Mouse (Mus musculus): ENCODE data around the gene Prx.

Prx gene

DNA sequence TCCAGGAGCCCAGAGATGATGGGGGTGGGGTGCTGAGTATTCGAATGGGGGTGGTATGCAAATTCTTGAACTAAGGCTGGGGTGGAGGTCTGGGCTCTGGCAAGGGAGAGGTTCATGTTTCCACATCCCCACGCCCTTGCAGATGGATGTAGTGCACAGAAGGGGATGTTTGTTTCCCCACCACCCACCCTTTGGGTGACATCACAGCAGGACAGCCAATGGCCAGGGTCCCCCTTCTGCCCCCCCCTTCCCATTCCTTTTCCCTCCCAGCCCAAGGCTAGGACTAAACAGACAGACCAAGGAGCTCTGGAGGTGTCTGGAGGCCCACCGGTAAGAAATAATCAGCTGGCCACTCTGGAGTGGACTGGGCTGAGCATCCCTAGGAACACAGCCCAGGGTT is at the start of gene Prx:
Prx (plus strand) TSS at position 289 of the 400 bp plus-strand sequence.
- Histone ChIP-seq H3K36me3 (ENCODE audit: control insufficient read depth, insufficient read depth, low read length, poor library complexity, severe bottlenecking) (no peaks in the 10 kb centered on the region), H3K27me3 (ENCODE audit: control insufficient read depth, insufficient read depth, low read length, poor library complexity, severe bottlenecking) (no peaks in the 10 kb centered on the region)
- no peak for DNase-seq (ENCODE audit: low read depth, low spot score)

DNA sequence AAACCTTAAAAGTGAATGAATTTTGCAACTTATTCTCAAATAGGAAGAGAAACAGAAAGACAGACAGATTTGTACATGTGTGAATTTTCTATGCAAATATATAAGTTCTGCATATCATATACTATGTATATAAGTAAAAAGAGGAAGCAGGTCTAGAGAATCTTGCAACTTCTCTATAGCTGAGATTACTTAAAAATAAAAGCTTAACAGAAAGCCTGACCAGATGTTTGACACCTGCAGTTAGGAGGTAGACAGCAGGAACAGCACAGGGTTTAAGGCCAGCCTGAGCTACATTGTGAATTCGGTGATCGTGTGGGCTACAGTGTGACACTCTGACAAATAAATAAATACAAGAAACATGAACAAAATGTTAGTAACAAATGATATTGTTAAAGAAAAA is 47.8 kb upstream of the Prx start:
- H3K36me3 ChIP-seq (ENCODE audit: control insufficient read depth, insufficient read depth, low read length, poor library complexity, severe bottlenecking) = no peaks in the 10 kb centered on the region
- DNase-seq (ENCODE audit: low read depth, low spot score) = peak; percentile 76
- H3K27me3 ChIP-seq (ENCODE audit: control insufficient read depth, insufficient read depth, low read length, poor library complexity, severe bottlenecking) = no peaks in the 10 kb centered on the region

DNA sequence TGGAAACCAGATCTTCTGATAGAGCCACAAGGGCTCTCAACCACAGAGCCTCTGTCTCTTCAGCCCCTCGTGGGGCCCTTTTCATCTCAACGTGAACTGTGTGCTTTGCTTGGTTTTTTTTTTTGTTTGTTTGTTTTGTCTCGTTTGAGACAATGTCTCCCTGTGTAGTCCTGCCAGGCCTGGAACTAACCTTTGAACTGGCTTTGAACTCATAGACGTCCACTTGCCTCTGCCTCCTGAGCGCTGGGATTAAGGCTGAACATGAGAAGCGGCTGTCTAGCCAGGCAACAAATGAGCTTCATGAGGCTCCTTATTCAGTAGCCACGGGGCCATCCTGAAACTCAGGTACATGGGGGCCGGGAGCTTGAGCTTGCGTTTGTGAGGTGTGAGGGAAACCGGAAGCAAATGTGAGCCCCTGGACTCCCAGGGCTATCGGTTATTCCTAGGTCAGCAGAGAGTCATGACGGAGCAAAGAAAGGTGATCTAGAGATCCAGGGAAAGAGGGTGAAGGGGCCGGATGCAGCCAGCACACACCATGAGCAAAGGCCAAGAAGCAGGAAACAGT is 46.8 kb upstream of the Prx start:
- H3K27me3 ChIP-seq (ENCODE audit: control insufficient read depth, insufficient read depth, low read length, poor library complexity, severe bottlenecking) = no peaks in the 10 kb centered on the region
- no peak for DNase-seq (ENCODE audit: low read depth, low spot score)
- H3K36me3 ChIP-seq (ENCODE audit: control insufficient read depth, insufficient read depth, low read length, poor library complexity, severe bottlenecking) = no peaks in the 10 kb centered on the region

DNA sequence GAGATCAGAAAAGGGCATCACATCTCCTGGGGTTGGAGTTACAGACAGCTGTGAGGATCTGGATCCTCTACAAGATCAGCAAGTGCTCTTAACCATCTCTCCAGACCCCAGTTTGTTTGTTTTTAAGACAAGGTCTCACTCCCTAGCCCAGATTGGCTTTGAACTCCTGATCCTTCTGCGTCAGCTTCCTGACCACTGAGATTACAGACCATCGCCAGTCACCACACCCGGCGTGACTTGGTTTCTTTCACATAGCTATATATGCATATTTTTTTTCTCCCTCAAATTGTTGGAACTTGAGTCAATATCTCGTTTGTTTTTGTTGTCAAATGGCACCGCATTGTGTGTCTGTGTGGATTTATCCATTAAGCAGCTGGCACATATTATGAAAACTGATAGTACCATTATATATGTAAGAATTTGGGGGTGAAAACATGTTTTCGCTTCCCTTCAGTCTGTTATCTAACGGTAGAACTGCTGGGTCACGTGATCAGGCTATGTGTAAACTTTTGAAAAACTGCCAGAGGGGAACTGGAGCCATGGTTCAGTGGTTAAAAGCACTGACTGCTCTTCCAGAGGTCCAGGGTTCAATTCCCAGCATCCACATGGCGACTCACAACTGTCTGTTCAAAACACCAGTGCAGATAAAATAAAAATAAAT is 44.5 kb upstream of the Prx start:
- Histone ChIP-seq H3K36me3 (ENCODE audit: control insufficient read depth, insufficient read depth, low read length, poor library complexity, severe bottlenecking) (peaks cover 4% of the 10 kb centered on the region; the same call in 1 of the 2 replicates), H3K27me3 (ENCODE audit: control insufficient read depth, insufficient read depth, low read length, poor library complexity, severe bottlenecking) (no peaks in the 10 kb centered on the region)
- peak; percentile 77 for DNase-seq (ENCODE audit: low read depth, low spot score)

DNA sequence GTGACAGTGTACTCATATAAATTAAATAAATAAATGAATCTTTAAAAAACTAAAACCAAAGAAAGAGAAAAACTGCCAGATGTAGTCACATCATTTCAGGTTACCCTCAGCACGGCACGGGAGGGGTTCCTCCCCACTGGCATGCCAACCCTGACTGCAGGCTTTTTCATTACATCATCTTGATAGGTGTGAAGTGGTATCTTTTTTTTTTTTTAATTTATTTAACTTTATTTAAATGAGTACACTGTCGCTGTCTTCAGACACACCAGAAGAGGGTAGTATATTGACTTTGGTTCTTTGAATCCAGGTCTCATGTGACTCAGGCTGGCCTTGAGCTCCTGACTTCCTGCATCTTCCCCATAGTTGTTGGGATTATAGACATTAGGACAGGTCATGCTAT is 43.9 kb upstream of the Prx start:
- no peak for DNase-seq (ENCODE audit: low read depth, low spot score)
- Histone ChIP-seq H3K36me3 (ENCODE audit: control insufficient read depth, insufficient read depth, low read length, poor library complexity, severe bottlenecking) (peaks cover 4% of the 10 kb centered on the region; the same call in 1 of the 2 replicates), H3K27me3 (ENCODE audit: control insufficient read depth, insufficient read depth, low read length, poor library complexity, severe bottlenecking) (no peaks in the 10 kb centered on the region)

DNA sequence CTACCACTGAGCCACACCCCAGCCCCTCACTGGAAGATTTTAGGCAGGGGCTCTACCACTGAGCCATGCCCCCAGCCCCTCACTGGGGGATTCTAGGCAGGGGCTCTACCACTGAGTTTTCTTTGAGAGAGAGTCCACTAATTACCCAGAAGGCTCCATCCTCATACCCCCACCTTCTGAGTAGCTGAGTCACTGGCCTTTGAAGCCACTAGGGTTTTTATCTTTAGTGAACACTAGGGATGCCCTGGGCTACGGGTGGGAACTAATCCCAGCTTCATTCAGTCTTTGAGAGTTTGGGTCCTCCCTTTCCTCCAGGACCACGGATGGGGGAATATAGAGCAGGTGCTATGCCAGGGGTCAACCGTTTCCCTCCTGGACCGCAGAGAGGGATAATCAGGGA is 40.5 kb upstream of the Prx start:
- Histone ChIP-seq H3K36me3 (ENCODE audit: control insufficient read depth, insufficient read depth, low read length, poor library complexity, severe bottlenecking) (peaks cover 4% of the 10 kb centered on the region; the same call in 1 of the 2 replicates), H3K27me3 (ENCODE audit: control insufficient read depth, insufficient read depth, low read length, poor library complexity, severe bottlenecking) (no peaks in the 10 kb centered on the region)
- no peak for DNase-seq (ENCODE audit: low read depth, low spot score)

DNA sequence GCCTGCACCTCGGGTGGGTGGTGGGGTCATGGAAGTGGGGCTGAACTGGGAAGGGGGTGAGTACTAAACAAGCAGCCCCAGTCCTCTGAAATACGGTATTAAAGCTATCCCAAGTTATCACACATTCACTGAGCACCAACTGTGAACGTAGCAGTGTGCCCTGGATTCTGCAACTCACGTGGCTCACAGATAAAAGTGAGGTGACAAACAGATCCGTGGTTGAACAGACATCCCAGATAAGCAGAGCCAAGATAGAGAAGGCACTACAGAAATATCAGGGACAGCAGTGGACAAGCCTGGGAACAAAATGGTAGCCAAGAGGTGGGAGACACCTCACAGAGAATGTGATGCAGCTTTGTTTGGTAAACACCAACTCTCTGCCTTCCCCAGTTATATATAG is 39.5 kb upstream of the Prx start:
- no peaks in the 10 kb centered on the region for H3K27me3 ChIP-seq (ENCODE audit: control insufficient read depth, insufficient read depth, low read length, poor library complexity, severe bottlenecking)

DNA sequence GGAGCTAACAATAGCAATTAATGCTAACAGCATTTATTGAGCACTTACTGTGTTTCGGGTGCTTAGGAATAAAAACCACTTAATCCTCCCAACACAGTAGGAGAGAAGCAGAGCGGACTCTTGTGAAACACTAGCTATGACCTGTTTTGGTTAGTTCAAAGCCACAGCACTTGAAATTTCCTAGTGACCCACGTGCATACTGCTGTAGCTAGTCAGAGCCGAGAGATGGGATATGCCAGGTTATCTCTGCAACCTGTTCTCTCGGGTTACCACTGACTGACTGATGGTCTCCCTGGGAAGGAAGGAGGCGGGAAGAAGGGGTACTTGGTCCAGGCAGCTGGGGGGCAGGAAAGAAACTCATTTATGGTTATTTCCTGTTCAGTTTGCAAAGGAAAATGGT is 38.6 kb upstream of the Prx start:
- no peak for DNase-seq (ENCODE audit: low read depth, low spot score)
- Histone ChIP-seq H3K36me3 (ENCODE audit: control insufficient read depth, insufficient read depth, low read length, poor library complexity, severe bottlenecking) (peaks cover 4% of the 10 kb centered on the region; the same call in 1 of the 2 replicates), H3K27me3 (ENCODE audit: control insufficient read depth, insufficient read depth, low read length, poor library complexity, severe bottlenecking) (no peaks in the 10 kb centered on the region)

More for the DNA sequence above, 39.5 kb upstream of the Prx start:
- H3K36me3 ChIP-seq (ENCODE audit: control insufficient read depth, insufficient read depth, low read length, poor library complexity, severe bottlenecking) = peaks cover 4% of the 10 kb centered on the region; the same call in 1 of the 2 replicates
- no peak for DNase-seq (ENCODE audit: low read depth, low spot score)

DNA sequence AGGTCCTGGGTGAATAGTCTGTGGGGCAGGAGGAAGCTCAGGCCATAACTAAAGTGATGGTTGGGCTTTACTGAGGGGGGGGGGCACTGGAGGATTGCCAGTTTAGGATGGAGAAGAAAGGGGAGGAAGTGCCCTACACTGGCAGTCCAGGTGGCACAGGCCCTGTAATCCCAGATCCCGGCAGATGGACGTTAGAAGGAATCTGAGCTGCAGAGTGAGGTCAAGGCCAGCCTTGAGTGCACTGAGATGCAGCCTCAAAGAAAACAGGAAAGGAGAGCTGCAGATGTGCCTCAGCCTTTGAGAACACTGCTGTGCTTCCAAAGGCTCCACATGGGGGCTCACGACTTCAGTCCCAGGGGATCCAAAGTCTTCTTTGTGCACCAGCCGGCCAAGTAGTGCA is 31.5 kb upstream of the Prx start:
- no peaks in the 10 kb centered on the region for H3K36me3 ChIP-seq (ENCODE audit: control insufficient read depth, insufficient read depth, low read length, poor library complexity, severe bottlenecking)
- no peak for DNase-seq (ENCODE audit: low read depth, low spot score)
- no peaks in the 10 kb centered on the region for H3K27me3 ChIP-seq (ENCODE audit: control insufficient read depth, insufficient read depth, low read length, poor library complexity, severe bottlenecking)

DNA sequence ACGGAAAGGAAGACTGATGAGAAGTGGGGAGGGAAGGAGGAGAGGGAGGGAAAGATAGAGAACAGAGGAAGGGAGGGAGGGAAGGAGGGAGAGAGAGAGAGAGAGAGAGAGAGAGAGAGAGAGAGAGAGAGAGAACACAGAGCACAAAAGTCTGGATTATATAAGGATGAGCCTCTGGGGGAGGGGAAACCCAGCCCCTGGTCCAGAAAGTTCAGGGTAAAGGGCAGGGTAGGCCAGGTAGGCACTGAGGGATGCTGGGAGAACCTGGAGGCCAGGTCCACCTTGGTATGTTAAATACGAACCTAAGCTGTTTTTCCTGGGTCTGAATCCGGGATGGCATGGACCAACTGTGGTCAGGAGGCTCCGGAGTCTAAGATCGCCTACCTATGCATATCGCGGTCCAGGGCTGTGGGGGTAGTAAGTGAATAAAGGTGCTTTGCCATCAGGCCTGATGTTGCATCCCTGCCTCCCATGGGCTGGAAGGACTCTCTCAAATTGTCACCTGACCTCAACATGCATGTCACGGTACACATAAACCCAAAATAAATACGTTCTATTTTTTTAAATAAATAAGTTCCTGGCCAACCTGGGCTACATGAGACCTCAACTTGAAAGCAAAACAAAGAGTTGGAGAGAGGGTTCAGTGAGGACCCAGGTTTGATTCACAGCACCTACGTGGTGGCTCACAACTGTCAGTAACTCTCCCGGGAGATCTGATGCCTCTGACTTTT is 27.6 kb upstream of the Prx start:
- DNase-seq (ENCODE audit: low read depth, low spot score) = no peak
- no peaks in the 10 kb centered on the region for H3K27me3 ChIP-seq (ENCODE audit: control insufficient read depth, insufficient read depth, low read length, poor library complexity, severe bottlenecking)
- H3K36me3 ChIP-seq (ENCODE audit: control insufficient read depth, insufficient read depth, low read length, poor library complexity, severe bottlenecking) = peaks cover 3% of the 10 kb centered on the region; the same call in 1 of the 2 replicates

DNA sequence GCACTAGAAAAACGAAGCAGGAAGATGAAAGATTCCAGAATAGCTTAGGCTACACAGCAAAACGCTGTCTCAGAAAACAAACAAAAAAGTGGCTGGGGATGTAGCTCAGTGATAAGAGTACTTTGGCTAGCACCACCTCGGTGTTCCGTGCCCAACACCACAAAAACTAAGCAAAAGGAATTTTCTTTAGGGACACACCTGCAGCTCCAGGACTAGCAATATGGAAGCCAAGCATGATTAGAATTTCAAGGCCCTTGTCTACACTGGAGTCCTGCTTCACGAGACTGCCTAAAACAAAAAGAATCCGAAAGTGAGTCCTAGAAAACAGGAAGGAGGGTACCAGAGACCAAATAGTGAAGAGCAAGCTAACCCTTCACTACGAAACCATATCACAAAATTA is 26.5 kb upstream of the Prx start:
- H3K36me3 ChIP-seq (ENCODE audit: control insufficient read depth, insufficient read depth, low read length, poor library complexity, severe bottlenecking) = peaks cover 3% of the 10 kb centered on the region; the same call in 1 of the 2 replicates
- no peaks in the 10 kb centered on the region for H3K27me3 ChIP-seq (ENCODE audit: control insufficient read depth, insufficient read depth, low read length, poor library complexity, severe bottlenecking)
- peak; percentile 64 for DNase-seq (ENCODE audit: low read depth, low spot score)

DNA sequence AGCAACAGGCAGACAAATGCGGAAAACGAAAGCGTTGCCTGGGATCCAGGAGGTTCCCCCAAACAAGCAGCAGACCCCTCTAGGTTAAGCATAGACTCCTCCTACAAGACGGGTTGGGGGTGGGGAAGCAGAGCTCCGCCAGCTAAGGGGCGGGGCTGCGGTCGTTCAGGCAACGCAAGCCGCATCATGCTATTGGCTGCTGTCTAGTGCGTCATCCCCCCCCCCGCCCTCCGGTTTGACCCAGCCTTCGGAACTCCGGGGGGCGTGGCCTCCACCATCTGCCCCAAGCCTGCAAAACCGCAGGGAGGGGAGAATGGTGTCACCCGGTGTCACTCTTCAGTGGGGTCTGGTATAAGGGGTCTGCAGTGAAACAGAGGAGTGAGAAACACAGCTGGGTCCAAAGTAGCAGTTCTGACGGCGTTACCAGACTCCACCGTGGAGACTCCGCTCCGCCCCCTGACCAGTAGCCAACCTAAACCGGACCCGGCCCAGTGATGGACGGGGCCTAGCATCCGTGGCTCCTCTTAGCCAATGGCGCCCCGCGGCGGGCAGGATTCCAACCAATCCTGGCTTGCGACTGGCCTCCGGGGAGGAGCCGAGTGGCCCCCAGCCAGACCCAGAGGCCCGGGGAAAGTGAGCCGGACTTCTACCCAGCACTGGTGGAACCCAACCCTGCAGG is 25.8 kb upstream of the Prx start, which contains the start of gene Sertad3:
Sertad3 (plus strand) TSS at position 613 of the 679 bp plus-strand sequence.
- H3K36me3 ChIP-seq (ENCODE audit: control insufficient read depth, insufficient read depth, low read length, poor library complexity, severe bottlenecking) = peaks cover 3% of the 10 kb centered on the region; the same call in 1 of the 2 replicates
- DNase-seq (ENCODE audit: low read depth, low spot score) = peak; percentile 98
- H3K27me3 ChIP-seq (ENCODE audit: control insufficient read depth, insufficient read depth, low read length, poor library complexity, severe bottlenecking) = no peaks in the 10 kb centered on the region

DNA sequence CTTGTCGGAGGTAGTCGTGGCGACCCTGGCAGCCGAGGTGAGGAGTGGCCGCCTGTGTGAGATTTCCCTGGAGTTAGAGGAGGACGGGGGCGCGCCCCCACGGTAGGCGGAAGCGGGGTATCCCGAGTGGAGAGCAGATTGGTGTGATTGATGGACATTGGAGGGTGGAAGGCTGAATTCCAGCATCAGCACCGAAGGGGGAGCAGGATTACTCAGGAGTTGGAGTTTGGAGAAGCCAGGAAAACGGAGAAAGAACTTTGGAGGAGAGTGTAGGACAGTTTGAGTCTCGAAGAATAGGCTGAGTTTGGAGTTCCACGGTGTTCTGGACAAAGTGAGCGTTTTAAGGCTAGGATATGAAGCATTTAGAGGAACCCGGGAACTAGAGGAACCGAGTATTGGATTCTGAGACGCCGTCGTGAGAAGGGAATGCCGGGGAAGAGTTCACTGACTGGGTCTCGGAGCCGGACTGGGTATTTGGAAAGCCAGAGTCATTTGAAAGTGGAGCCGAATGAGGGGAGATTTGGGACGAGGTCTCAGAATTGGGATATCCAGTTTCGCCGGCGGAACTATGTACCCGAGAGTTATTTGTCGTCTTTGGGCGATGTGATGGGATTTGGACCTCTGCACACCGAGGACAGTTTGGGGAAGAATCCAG is 25.2 kb upstream of the Prx start:
- DNase-seq (ENCODE audit: low read depth, low spot score) = no peak
- Histone ChIP-seq H3K36me3 (ENCODE audit: control insufficient read depth, insufficient read depth, low read length, poor library complexity, severe bottlenecking) (peaks cover 3% of the 10 kb centered on the region; the same call in 1 of the 2 replicates), H3K27me3 (ENCODE audit: control insufficient read depth, insufficient read depth, low read length, poor library complexity, severe bottlenecking) (no peaks in the 10 kb centered on the region)

DNA sequence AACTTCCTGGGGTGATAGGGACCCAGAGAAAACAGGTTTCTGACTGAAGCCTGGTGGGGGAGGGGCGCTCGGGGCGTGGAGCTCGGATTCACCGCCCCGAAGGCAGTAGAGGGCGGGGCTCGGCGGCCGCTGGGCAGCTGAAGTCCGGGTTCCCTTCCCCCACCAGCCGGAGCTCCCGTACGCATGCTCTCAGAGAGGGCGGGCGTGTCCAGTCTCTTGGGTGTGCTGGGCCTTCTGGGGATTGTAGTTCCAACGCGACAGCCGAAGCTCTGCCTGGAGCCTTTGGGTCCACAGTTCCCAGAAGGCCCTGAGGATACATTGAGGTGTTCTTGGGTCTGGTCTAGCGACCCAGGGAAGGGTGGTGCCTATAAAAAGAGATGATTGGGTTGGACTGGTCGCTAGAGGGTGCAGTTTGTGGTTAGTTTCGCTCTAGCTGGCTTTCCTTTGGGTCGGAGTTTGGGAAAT is 24.6 kb upstream of the Prx start:
- no peaks in the 10 kb centered on the region for H3K27me3 ChIP-seq (ENCODE audit: control insufficient read depth, insufficient read depth, low read length, poor library complexity, severe bottlenecking)
- DNase-seq (ENCODE audit: low read depth, low spot score) = peak; percentile 99
- H3K36me3 ChIP-seq (ENCODE audit: control insufficient read depth, insufficient read depth, low read length, poor library complexity, severe bottlenecking) = peaks cover 3% of the 10 kb centered on the region; the same call in 1 of the 2 replicates

Measured in splenic B cell, adult 2 months (primary cell).